Mouse (Mus musculus): ENCODE results near the gene Clca3a2. TPM values are rescaled to one million over a fixed set of nuclear protein-coding genes. Genes with fewer than 3 reads are reported as not detected.
A peak's percentile ranks its signal among the peaks of the same experiment; 100 is the strongest.

Gene Clca3a2
- total and polyA plus RNA-seq, 3 experiments, result not detected

- TF ChIP-seq NELFE (IDR thresholded peaks at IDR 0.05; ENCODE audit: low read depth, low read length) (no peak; the same call in 1 of the 2 replicates), MAFK (IDR thresholded peaks at IDR 0.05; ENCODE audit: insufficient replicate concordance, low read length) (no peak; the same call in 1 of the 2 replicates), TCF12 (IDR thresholded peaks at IDR 0.05; ENCODE audit: low read depth, low read length) (no peak), JUN (IDR thresholded peaks at IDR 0.05; ENCODE audit: insufficient read depth, low read depth, low read length) (no peak), SMC3 (IDR thresholded peaks at IDR 0.05; ENCODE audit: low read depth, low read length) (peak; percentile 96), SIN3A (IDR thresholded peaks at IDR 0.05; ENCODE audit: low read length) (no peak), IRF4 (IDR thresholded peaks at IDR 0.05; ENCODE audit: low read depth, low read length) (no peak; the same call in 1 of the 2 replicates), RAD21 (IDR thresholded peaks at IDR 0.05; ENCODE audit: low read depth, low read length) (peak; percentile 95), ZNF384 (IDR thresholded peaks at IDR 0.05; ENCODE audit: low read depth, low read length) (no peak), BHLHE40 (IDR thresholded peaks at IDR 0.05; ENCODE audit: low read depth, low read length) (no peak; the same call in 1 of the 2 replicates), POLR2A (IDR thresholded peaks at IDR 0.05; ENCODE audit: low read depth, low read length) (no peak)
Observed at GRCm38 (mm10) chr3:144825151-144825550, 5.9 kb upstream of the Clca3a2 start (continued).

- no peaks in the 10 kb centered on the region for H3K27me3 ChIP-seq (replicated peaks)
- dilution Hi-C loops (cut with MboI; ENCODE audit: extremely low pct_ligation_motif_present, extremely low pct_unique_long_range_greater_than_20kb, low sequenced_read_pairs), result no loop called here
- H3K79me2 ChIP-seq (replicated peaks; ENCODE audit: control insufficient read depth, extremely low read depth, insufficient read depth, poor library complexity, severe bottlenecking), result no peaks in the 10 kb centered on the region
- H3K9me3 ChIP-seq (replicated peaks; ENCODE audit: low read length), result no peaks in the 10 kb centered on the region
- DNase-seq (ENCODE audit: extremely low read depth), result no peak
- H3K4me1 ChIP-seq (ENCODE audit: control insufficient read depth in 1 of 2, insufficient read depth in 2 of 2), result 0 out of 4 replicates have a peak, but pooled peaks cover 0 to 5% of the 10 kb centered on the region in 2 experiments
- peak overlapping the region; percentile 76 for H3K4me2 ChIP-seq (ENCODE audit: insufficient read depth, low read depth, poor library complexity, severe bottlenecking)
- H3K36me3 ChIP-seq (replicated peaks in 1 of 2; ENCODE audit: control insufficient read depth in 1 of 2, insufficient read depth in 1 of 2, low read length in 1 of 2), result no peaks in the 10 kb centered on the region
- no peak overlapping the region for H3K27ac ChIP-seq (ENCODE audit: insufficient read depth, low read depth)
- H3K9ac ChIP-seq (ENCODE audit: insufficient read depth, low read depth), result no peak overlapping the region
- in situ Hi-C loops (cut with MboI; ENCODE audit: low pct_ligation_motif_present, low pct_unique_long_range_greater_than_20kb, low sequenced_read_pairs), result loop anchor here (10.0 kb wide), 2 partner anchors 181 to 301 kb away; no protein-coding TSS in a partner anchor
- H3K4me3 ChIP-seq (replicated peaks in 1 of 3; ENCODE audit: low read depth in 2 of 3, low read length in 2 of 3, poor library complexity in 1 of 3), result no peak overlapping the region
- TF ChIP-seq TBP (conservative IDR thresholded peaks at IDR 0.05; ENCODE audit: low read depth, low read length) (no peak), NELFE (IDR thresholded peaks at IDR 0.05; ENCODE audit: low read depth, low read length) (no peak), JUN (IDR thresholded peaks at IDR 0.05; ENCODE audit: insufficient read depth, low read depth, low read length) (no peak), RAD21 (IDR thresholded peaks at IDR 0.05; ENCODE audit: low read depth, low read length) (no peak), SIN3A (IDR thresholded peaks at IDR 0.05; ENCODE audit: low read length) (no peak), USF2 (conservative IDR thresholded peaks at IDR 0.05; ENCODE audit: low read depth, low read length) (no peak), CHD1 (IDR thresholded peaks at IDR 0.05; ENCODE audit: low read depth, low read length) (no peak), CTCF (conservative IDR thresholded peaks at IDR 0.05 in 1 of 2, IDR thresholded peaks at IDR 0.05 in 1 of 2; ENCODE audit: low read depth in 2 of 2, low read length in 2 of 2) (no peak), POLR2AphosphoS2 (IDR thresholded peaks at IDR 0.05; ENCODE audit: low read depth, low read length) (no peak), UBTF (IDR thresholded peaks at IDR 0.05; ENCODE audit: low read depth, low read length) (no peak), MYC (IDR thresholded peaks at IDR 0.05; ENCODE audit: low read depth, low read length) (no peak), POLR2A (IDR thresholded peaks at IDR 0.05; ENCODE audit: low read depth, low read length) (no peak), HCFC1 (IDR thresholded peaks at IDR 0.05; ENCODE audit: low read depth, low read length) (no peak), CHD2 (IDR thresholded peaks at IDR 0.05; ENCODE audit: low read length) (no peak)
Observed at GRCm38 (mm10) chr3:144823331-144823730, 4.0 kb upstream of the Clca3a2 start.

All from CH12.LX (cell line).